Mouse (Mus musculus) midbrain, embryonic 15.5 days (tissue): Measurements from ENCODE around the gene Tnfrsf19. TPM values are rescaled to one million over a fixed set of nuclear protein-coding genes. Genes with fewer than 3 reads are reported as not detected.

ENCODE experiments used
- ATAC-seq: fragments of 200-750 bp; cut with Nextera tagmentation; replicated peaks from 2 replicates; pipeline ENCODE4 v1.8.0; 2017; ENCODE audit warnings: moderate TSS enrichment
- H3K27ac ChIP-seq: fragments of 300-500 bp; sonication (generic); 2 replicates; pipeline ENCODE4 v1.5.1; 2015; ENCODE audit warnings: mild to moderate bottlenecking, inconsistent platforms
- H3K27me3 ChIP-seq: fragments of 300-500 bp; sonication (generic); replicated peaks from 2 replicates; pipeline ENCODE4 v1.6.1; 2015; ENCODE audit warnings: inconsistent platforms
- H3K36me3 ChIP-seq: fragments of 300-500 bp; sonication (generic); replicated peaks from 2 replicates; pipeline ENCODE4 v1.6.1; 2015; ENCODE audit warnings: inconsistent platforms
- H3K4me1 ChIP-seq: fragments of 300-500 bp; sonication (generic); 2 replicates; pipeline ENCODE4 v1.6.1; 2015; ENCODE audit warnings: inconsistent platforms
- H3K4me2 ChIP-seq: fragments of 300-500 bp; sonication (generic); 2 replicates; pipeline ENCODE4 v1.6.1; 2015; ENCODE audit warnings: inconsistent platforms, mild to moderate bottlenecking, moderate library complexity
- H3K4me3 ChIP-seq: fragments of 300-500 bp; sonication (generic); 2 replicates; pipeline ENCODE4 v1.5.1; 2015; ENCODE audit warnings: mild to moderate bottlenecking, inconsistent platforms
- H3K9ac ChIP-seq: fragments of 300-500 bp; sonication (generic); 2 replicates; pipeline ENCODE4 v1.6.1; 2015; ENCODE audit warnings: mild to moderate bottlenecking, inconsistent platforms
- H3K9me3 ChIP-seq: fragments of 300-500 bp; sonication (generic); 2 replicates; pipeline ENCODE4 v1.6.1; 2016; ENCODE audit warnings: inconsistent platforms
- WGBS: fragments of 180-500 bp; shearing (Covaris S2); methylation state at CpG from one replicate; pipeline ENCODE4 v1.1.7; 2015; ENCODE audit warnings: mixed read lengths; 5-methylcytosine and 5-hydroxymethylcytosine counted together
- polyA plus RNA-seq: library from polyadenylated mRNA; unstranded; fragments of >200 nt; fragmentation: Nextera tagmentation; extraction: Ambion mirVana; gene quantifications from 2 replicates; pipeline ENCODE4 v1.2.1, GENCODE M21; 2015

The Tnfrsf19 gene
- polyA plus RNA-seq, 1 experiment from 2014 or later = 37.2 TPM

GRCm38 (mm10) chr14:61045446-61046090, 722 bp downstream of the Tnfrsf19 start:
- WGBS = 0% methylated on average over 19 of the region's 19 CpGs
- ATAC-seq = peak; percentile 8
- Histone ChIP-seq H3K27me3 (no peaks in the 10 kb centered on the region; the same call in 1 of the 2 replicates), H3K9ac (peak overlapping the region; percentile 50), H3K36me3 (no peaks in the 10 kb centered on the region), H3K4me1 (peaks cover 35% of the 10 kb centered on the region), H3K27ac (peak overlapping the region; percentile 77), H3K4me2 (peak overlapping the region; percentile 90), H3K9me3 (no peaks in the 10 kb centered on the region), H3K4me3 (peak overlapping the region; percentile 50)

- WGBS = 13% methylated on average over 2 of the region's 2 CpGs
- ATAC-seq = no peak
- no peaks in the 10 kb centered on the region for H3K27me3 ChIP-seq
- H3K9me3 ChIP-seq = no peaks in the 10 kb centered on the region
- H3K4me1 ChIP-seq = peaks cover 35% of the 10 kb centered on the region
- no peaks in the 10 kb centered on the region for H3K36me3 ChIP-seq
- H3K27ac ChIP-seq = peak overlapping the region; percentile 57
- peak overlapping the region; percentile 50 for H3K4me3 ChIP-seq
- H3K4me2 ChIP-seq = peak overlapping the region; percentile 90
- no peak overlapping the region for H3K9ac ChIP-seq
These were observed 2.0 kb downstream of the Tnfrsf19 start for GRCm38 (mm10) chr14:61044316-61044715.

DNA sequence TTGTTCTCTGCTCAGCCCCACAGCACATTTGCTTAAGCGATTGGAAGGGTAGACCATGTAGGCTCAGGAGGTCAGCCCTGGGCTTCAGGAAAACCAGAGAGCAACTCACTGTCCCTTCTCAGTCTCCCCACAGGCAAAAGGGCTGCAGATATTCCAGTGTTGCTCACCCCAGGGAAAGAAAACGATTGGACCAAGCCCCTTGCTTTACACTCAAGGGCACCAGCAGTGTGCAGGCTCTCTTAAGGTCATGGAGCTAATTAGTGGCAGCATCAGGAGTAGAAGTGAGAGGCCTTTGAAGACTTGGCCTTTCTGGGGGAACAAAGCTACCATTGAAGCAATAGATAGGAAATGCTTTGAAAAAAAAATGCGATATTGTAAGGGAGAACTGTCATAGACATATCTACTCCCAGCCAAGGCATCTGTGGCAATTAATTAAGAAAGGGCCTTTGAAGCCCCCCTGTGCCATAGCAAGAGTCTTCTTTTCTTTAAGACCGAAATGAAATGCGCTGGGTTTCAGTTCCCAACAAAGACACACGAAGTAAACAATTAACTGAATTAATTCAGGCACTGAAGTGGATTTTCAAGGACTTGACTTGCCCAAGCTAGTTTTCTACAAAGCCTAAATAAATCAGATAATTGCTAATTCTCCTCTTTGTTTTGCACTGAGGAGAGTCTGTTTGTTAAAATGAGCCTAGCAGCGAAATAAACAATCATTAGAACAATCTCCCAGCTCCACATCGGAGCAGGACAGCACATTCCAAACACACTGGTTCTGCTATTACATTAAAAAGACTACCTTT, 2.6 kb downstream of the Tnfrsf19 start:
- H3K4me1 ChIP-seq = peaks cover 35% of the 10 kb centered on the region
- H3K9me3 ChIP-seq = no peaks in the 10 kb centered on the region
- peak overlapping the region; percentile 90 for H3K4me2 ChIP-seq
- no peaks in the 10 kb centered on the region for H3K36me3 ChIP-seq
- peak overlapping the region; percentile 50 for H3K4me3 ChIP-seq
- 5% methylated on average over 8 of the region's 8 CpGs for WGBS
- 0 out of 2 replicates have a peak overlapping the region, but pooled peaks have one; percentile 1 for H3K9ac ChIP-seq
- no peaks in the 10 kb centered on the region for H3K27me3 ChIP-seq
- H3K27ac ChIP-seq = peak overlapping the region; percentile 57
- no peak for ATAC-seq

DNA sequence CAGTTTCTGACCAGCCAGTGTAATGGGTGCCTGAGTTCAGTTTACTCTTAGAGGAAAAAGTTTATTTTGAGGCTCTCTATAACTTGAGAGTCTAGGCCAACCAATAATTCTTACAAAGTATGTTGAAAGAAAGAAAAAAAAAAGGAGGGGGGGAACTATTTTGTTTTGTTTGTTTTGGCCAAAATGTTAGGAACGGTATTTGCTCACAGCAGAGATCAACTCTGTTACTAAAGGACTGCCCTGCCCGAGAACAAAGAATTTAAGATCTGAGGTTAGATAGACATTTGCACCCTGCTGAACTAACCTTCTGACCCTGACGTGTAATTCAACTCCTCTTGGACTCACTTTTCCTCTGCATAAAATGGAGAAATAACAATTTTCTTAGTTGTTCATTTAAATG, 4.0 kb downstream of the Tnfrsf19 start:
- no peak overlapping the region for H3K9ac ChIP-seq
- no peaks in the 10 kb centered on the region for H3K27me3 ChIP-seq
- no peak overlapping the region for H3K27ac ChIP-seq
- no peaks in the 10 kb centered on the region for H3K9me3 ChIP-seq
- H3K36me3 ChIP-seq = no peaks in the 10 kb centered on the region
- peaks cover 47% of the 10 kb centered on the region for H3K4me1 ChIP-seq
- 42% methylated on average over 3 of the region's 3 CpGs for WGBS
- no peak for ATAC-seq
- H3K4me3 ChIP-seq = no peak overlapping the region
- no peak overlapping the region for H3K4me2 ChIP-seq

- Histone ChIP-seq H3K36me3 (no peaks in the 10 kb centered on the region), H3K4me2 (no peak overlapping the region), H3K9ac (no peak overlapping the region), H3K4me3 (no peak overlapping the region), H3K27ac (no peak overlapping the region), H3K27me3 (no peaks in the 10 kb centered on the region), H3K4me1 (peaks cover 38% of the 10 kb centered on the region), H3K9me3 (no peaks in the 10 kb centered on the region)
- ATAC-seq = no peak
- 78% methylated on average over 13 of the region's 13 CpGs for WGBS
These were observed 6.1 kb downstream of the Tnfrsf19 start for GRCm38 (mm10) chr14:61040236-61040635.

DNA sequence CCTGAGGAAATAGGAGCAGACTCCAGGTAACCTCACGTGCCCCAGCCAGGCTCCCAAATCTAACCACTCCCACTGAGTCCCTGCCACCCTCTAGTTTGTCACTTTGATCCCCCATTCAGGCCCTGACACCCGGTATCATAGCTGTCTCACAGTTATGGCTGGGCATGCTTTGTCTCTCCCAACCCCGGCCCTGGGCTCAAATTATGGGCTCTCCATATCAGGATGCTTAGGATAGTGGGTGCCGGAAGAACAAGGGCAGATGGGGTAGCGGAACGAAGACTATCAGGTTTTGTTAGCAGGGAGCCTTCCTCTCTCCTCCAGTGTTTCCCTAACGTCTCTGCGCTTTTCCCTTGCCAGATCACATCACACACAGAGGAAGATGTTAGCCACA, 8.2 kb downstream of the Tnfrsf19 start:
- H3K36me3 ChIP-seq = no peaks in the 10 kb centered on the region
- peaks cover 23% of the 10 kb centered on the region for H3K4me1 ChIP-seq
- peak overlapping the region; percentile 69 for H3K27ac ChIP-seq
- 19% methylated on average over 8 of the region's 8 CpGs for WGBS
- H3K4me2 ChIP-seq = peak overlapping the region; percentile 97
- no peaks in the 10 kb centered on the region for H3K27me3 ChIP-seq
- no peak for ATAC-seq
- no peaks in the 10 kb centered on the region for H3K9me3 ChIP-seq
- peak overlapping the region; percentile 73 for H3K4me3 ChIP-seq
- H3K9ac ChIP-seq = peak overlapping the region; percentile 70

DNA sequence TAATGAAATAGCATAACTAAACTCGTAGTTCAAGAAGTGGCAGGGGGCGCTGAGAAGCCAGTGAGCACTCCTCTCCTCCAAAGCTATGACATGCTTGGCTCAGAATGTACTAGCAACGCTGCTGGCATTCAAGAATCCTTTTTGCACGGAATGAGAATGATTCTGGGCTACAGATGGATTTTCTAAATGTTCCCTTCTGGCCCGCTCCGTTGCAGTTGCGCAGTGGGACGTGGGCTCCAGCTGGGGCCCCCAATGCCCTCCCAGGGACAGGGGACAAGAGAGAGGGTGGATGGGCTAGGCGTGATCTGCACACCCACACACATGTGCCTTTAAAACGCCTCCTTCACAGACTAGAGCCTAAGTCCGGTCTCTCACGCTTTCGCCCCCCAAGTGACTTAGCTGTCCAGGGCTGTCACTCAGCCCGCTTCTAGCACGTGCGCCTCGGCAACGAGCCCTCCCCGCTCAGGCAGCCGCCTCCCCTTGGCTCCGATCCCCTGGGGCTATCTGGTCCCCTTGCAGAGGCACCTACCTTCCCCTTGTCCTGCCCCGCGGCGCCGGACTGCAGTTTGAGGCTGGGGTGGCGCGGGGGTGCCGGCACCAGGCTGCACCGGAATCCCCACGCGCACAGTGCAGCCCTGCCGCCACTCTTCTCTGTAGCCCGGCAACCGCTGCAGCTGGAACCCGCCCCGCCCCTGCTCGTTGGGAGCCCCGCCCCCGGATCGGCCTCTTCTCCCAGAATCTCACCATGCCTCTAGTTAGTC, 8.8 kb downstream of the Tnfrsf19 start:
- Histone ChIP-seq H3K4me2 (peak overlapping the region; percentile 97), H3K36me3 (no peaks in the 10 kb centered on the region), H3K27ac (peak overlapping the region; percentile 69), H3K4me1 (peaks cover 23% of the 10 kb centered on the region), H3K4me3 (peak overlapping the region; percentile 73), H3K9ac (peak overlapping the region; percentile 70), H3K27me3 (no peaks in the 10 kb centered on the region), H3K9me3 (no peaks in the 10 kb centered on the region)
- ATAC-seq = peak; percentile 97
- under 1% methylated on average over 40 of the region's 40 CpGs for WGBS

DNA sequence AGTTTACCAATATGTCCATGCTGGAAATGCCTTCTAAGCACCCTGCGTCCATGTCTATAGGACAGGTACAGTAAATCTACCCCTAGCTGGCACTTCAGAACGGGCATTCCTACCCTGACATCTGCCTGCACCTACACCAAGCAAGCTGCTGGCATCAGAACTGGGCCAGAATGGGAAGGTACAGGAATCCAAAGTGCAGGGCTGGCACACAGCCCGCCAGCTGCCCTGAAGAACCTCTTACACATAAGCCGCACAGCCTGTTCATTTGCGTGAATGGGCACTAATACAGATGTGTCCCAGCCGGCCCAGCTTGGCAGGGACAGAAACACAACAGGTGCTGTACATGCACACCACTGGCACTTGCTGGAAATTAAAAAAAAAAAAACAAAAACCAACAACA, 15.9 kb downstream of the Tnfrsf19 start:
- no peaks in the 10 kb centered on the region for H3K36me3 ChIP-seq
- ATAC-seq = no peak
- H3K4me2 ChIP-seq = no peak overlapping the region
- no peak overlapping the region for H3K4me3 ChIP-seq
- H3K9me3 ChIP-seq = no peaks in the 10 kb centered on the region
- no peak overlapping the region for H3K27ac ChIP-seq
- H3K4me1 ChIP-seq = no peaks in the 10 kb centered on the region
- H3K27me3 ChIP-seq = no peaks in the 10 kb centered on the region
- no peak overlapping the region for H3K9ac ChIP-seq
- 93% methylated on average over 6 of the region's 6 CpGs for WGBS

DNA sequence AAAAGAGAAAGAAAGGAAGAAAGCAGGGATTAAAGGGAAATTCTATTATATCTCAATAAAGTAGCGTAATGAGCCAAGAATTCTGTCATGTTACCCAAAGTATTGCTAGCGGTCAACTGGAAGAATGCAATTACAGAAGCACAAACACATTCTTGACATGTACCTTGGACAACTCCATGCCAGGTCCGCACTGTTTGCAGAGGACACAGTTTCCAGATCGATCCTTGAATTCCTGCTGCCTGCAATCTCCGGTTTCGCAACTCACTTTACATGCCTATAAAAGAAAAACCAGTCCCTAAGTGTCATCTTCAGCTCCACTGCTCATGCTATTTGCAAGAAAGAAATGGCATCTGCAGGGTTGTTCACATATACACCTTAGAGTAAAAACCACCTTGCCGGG, 22.3 kb downstream of the Tnfrsf19 start:
- no peaks in the 10 kb centered on the region for H3K27me3 ChIP-seq
- WGBS = 78% methylated on average over 7 of the region's 7 CpGs
- H3K4me1 ChIP-seq = no peaks in the 10 kb centered on the region
- H3K9me3 ChIP-seq = no peaks in the 10 kb centered on the region
- no peak overlapping the region for H3K4me2 ChIP-seq
- ATAC-seq = no peak
- no peak overlapping the region for H3K27ac ChIP-seq
- H3K9ac ChIP-seq = no peak overlapping the region
- H3K36me3 ChIP-seq = no peaks in the 10 kb centered on the region
- H3K4me3 ChIP-seq = no peak overlapping the region

DNA sequence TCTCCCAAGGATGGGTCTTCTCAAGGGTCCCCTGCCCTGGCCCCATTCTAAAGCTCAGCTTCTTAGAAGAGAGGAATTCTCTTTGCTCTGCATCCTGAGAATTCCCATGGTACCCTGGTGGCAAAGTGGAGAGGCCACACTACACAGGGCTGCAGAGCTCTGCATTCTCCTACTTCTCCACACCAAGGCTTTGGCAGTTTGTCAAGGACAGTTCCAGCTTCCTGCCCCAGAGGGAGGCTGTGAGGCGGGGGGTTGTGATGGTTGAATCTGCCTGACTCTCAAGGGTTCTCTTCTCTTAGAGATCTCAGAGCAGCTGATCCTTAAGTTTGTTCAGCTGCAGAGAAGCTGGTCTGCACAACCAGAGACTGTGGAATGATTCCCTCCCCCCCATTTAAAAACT, 23.9 kb downstream of the Tnfrsf19 start:
- H3K4me3 ChIP-seq = no peak overlapping the region
- H3K9me3 ChIP-seq = no peaks in the 10 kb centered on the region
- no peak overlapping the region for H3K27ac ChIP-seq
- ATAC-seq = no peak
- H3K4me1 ChIP-seq = peaks cover 3% of the 10 kb centered on the region; the same call in 1 of the 2 replicates
- no peak overlapping the region for H3K4me2 ChIP-seq
- H3K36me3 ChIP-seq = no peaks in the 10 kb centered on the region
- 86% methylated on average over 1 of the region's 1 CpGs for WGBS
- no peaks in the 10 kb centered on the region for H3K27me3 ChIP-seq
- no peak overlapping the region for H3K9ac ChIP-seq

DNA sequence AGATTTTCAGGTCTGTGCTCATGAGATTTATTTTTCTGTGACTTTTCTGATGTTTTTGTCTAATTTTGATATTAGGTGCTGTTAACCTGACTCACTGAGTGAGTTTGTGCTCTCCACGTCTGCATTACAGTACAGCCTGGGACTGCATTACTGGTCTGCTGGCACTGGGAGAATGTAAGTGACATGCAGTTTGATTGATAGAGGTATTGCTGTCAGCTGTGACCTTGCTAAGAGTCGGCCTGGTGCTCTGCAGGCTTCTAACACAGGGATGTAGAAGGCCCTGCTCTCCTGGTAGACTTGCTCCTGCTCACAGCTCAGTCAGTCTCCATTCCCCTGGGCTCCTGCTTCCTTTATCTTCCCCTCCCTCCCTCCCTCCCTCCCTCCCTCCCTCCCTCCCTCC, 25.3 kb downstream of the Tnfrsf19 start:
- H3K4me1 ChIP-seq = peaks cover 3% of the 10 kb centered on the region; the same call in 1 of the 2 replicates
- no peaks in the 10 kb centered on the region for H3K9me3 ChIP-seq
- 0 out of 2 replicates have a peak, but pooled peaks cover 3% of the 10 kb centered on the region for H3K27me3 ChIP-seq
- no peak overlapping the region for H3K4me2 ChIP-seq
- H3K36me3 ChIP-seq = no peaks in the 10 kb centered on the region
- H3K27ac ChIP-seq = no peak overlapping the region
- no peak overlapping the region for H3K9ac ChIP-seq
- WGBS = 80% methylated on average over 2 of the region's 2 CpGs
- no peak overlapping the region for H3K4me3 ChIP-seq
- no peak for ATAC-seq

DNA sequence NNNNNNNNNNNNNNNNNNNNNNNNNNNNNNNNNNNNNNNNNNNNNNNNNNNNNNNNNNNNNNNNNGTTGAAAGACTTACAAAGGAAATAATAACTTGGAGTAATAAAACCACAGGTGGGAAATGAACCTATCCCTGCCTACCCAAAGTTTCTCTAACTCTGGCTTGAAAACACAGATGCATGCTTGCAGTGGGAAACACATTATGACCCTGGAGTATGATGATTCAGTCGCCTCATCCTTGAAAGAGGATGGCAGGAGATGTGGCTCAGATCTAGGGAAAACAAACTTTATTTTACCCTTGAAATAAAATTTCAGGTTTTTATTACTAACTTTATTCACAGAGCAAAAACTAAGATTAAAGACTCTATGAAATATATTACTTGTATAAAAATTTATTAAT, 26.4 kb downstream of the Tnfrsf19 start:
- Histone ChIP-seq H3K36me3 (no peaks in the 10 kb centered on the region), H3K9ac (no peak overlapping the region), H3K27ac (no peak overlapping the region), H3K4me2 (no peak overlapping the region), H3K27me3 (0 out of 2 replicates have a peak, but pooled peaks cover 5% of the 10 kb centered on the region), H3K4me3 (no peak overlapping the region), H3K9me3 (no peaks in the 10 kb centered on the region), H3K4me1 (peaks cover 3% of the 10 kb centered on the region; the same call in 1 of the 2 replicates)
- ATAC-seq = no peak
- WGBS = 91% methylated on average over 1 of the region's 1 CpGs
